Mouse (Mus musculus) B cell, adult 2 months (primary cell): ENCODE data around the gene Pdxk.

Experiments used
- DNase-seq, 2 experiments: peaks; one replicate each; pipeline ENCODE4 v3.0.0; 2022

Pdxk gene

GRCm38 (mm10) chr10:78458348-78459111, 6.2 kb downstream of the Pdxk start:
- DNase-seq = no peak

GRCm38 (mm10) chr10:78457495-78458347, 7.1 kb downstream of the Pdxk start:
- DNase-seq = peak; percentile 61 to 64

DNA sequence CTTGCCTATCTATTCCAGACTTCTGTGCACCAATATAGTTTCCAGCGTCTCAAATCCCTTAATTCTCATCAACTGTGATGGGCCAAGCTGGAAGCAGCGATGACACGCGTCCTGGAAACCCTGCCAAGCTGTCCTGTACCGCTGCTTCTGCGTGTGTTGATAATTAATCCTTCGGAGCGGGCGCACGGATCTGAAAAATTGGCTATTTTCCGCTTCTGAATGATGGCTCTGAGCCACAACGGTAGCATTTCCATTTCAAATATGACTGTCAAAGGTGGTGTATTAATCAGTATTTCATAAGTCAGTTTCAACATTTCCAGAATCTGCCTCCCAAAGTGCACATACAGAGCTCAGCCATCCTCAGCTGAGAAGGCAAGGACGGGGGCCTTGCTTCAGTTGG, 8.1 kb downstream of the Pdxk start:
- DNase-seq = no peak

DNA sequence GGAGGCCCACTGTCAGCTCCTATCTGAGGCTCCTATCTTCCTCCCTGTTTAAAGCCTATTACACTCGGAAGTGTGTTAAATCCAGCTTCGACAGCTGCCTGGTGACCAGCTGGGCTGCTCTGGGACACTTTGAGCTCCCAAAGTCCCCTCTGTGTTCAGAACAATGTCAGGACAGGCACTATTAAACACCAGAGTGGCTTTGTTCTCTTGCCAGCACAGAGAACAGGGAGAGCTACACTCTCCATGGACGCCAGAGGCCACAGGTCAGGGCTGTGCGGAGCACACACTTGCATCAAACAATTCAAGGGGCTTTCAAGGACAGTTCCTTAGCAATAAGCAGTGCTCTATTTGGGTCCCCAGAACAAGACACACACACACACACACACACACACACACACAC, 12.1 kb downstream of the Pdxk start:
- no peak for DNase-seq

GRCm38 (mm10) chr10:78450761-78451160, 14.0 kb downstream of the Pdxk start:
- DNase-seq = no peak

DNA sequence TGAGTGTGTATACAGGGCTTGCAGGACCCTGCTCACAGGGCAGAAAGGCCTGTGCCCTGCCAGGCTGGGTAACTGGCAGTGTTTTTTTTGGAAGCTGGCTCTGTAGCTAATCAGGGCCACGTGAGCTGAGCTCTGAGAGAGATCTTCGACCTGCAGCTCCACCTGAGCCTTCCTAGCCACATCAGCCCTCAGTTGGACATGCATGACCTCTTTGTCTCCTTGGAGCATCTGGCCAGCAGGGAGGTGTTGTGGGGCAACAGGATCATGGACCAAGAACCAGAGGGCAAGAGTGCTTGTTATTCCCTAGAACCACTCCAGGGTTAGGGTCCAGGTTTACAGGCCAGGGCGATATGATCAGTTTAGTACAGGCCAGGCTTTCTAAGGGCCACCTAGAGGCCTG, 17.4 kb downstream of the Pdxk start:
- no peak for DNase-seq

GRCm38 (mm10) chr10:78446195-78446594, 18.6 kb downstream of the Pdxk start:
- no peak for DNase-seq

- DNase-seq = no peak
Observed at GRCm38 (mm10) chr10:78442292-78442691, 22.5 kb downstream of the Pdxk start.

GRCm38 (mm10) chr10:78441606-78442005, 23.2 kb downstream of the Pdxk start:
- DNase-seq = no peak

DNA sequence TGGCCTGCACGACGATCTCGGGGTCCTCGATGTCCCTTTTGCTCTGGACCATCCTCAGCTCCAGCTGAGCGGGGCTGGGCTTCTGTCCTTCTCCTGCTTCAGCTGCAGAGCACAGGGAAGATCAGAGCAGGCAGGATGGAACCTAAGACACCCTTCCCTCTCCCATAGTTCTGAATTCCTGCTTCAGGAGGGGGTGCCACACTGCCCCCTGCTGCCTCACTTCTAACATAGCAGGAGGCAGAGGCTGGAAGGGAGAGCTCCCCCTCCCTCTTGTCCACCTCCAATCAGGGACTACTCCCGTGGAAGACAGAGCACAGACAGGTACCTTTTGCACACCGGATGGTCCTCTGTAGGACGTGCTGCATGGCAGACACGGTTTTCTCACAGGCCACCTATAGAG, 24.0 kb downstream of the Pdxk start:
- DNase-seq = peak; percentile 51 to 53

DNA sequence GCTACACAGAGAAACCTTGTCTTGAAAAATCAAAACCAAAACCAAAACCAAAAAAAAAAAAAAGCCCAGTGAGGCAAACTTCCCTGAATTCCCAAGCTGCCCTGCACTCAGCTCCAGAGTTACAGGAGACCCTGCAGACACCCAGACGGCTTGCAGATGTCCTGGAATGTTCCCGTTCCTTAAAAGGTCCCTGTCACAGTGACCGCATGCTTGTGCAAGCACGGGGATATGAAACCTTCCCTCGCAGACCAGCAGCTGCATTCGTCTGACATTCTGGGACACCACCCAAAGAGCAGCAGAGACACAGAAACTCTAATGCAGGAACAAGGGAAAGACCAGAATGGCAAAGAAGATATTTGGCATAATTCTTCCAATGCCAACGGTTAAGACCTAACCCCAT, 24.8 kb downstream of the Pdxk start:
- no peak for DNase-seq

GRCm38 (mm10) chr10:78439550-78439949, 25.2 kb downstream of the Pdxk start:
- DNase-seq = peak; percentile 45 to 49

DNA sequence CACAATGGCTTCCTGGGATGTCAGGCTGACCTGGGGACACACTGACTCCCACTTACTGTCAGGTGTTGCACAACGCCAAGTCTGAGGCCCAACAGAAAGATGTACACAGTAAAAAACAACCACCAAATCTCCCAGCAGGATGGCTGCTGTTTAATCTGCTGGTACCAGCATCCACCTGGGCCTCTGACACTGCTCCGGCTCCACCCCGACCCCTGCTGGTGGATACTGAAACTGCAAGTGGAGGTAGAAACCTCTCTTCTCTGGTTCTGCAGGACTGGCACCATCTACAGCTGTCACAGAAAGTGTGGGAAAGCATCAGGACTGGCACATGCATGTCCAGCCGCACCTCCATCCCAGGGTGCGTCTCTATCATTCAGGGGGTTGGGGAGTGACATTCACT, 26.7 kb downstream of the Pdxk start:
- DNase-seq = peak; percentile 93 to 94

DNA sequence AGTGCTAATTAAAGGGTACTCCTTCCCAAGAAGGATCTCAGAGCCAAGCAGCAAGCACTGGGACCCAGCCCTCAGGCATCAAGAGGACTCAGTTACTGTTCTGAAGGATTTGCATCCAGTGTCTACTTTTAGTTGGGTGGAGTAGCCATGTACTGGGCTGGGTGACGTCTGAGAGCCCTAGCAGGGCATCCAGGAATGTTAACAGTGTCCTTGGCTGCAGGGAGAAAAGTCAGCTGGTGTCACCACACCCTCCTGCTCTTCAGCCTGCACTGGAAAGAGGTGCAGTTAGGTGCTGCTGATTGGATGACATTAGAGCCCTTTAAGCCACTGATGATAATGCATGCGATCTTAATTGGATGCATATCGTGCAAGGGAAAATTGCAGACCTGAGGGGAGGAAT, 31.9 kb downstream of the Pdxk start:
- DNase-seq = no peak

DNA sequence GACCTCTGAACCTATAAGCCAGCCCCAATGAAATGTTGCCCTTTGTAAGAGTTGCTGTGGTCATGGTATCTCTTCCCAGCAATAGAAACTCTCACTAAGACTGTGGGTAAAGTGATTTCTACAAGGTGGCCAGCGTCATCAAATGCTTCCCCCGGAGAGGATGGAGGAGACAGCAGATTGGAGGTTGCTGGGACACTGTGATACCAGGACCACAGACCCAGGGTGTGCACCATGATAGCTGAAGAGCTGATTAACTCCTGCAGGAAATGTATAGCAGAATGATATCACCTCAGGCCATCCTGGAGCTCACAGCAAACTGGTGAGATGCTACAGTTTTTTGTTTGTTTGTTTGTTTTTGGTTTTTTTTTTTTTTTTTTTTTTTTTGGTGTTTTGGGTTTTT, 35.0 kb downstream of the Pdxk start:
- no peak for DNase-seq

DNA sequence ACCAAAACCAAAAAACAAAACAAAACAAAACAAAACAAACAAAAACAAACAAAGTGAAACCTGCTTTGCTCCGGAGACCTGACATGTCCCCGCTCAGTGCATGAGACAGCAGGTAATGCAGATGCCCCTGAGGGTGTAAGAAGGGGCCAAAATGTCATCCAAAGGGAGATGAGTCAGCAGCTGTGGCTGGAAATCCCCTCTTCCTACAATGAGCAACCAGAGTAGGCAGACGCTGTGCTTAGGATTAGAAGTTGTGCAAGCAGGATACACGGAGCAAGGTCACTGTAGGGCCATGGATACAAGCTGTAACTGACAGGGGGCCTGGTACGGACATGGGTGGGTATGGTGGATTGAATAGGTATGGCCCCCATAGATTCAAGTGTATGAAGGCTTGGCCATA, 35.6 kb downstream of the Pdxk start:
- DNase-seq = no peak

DNA sequence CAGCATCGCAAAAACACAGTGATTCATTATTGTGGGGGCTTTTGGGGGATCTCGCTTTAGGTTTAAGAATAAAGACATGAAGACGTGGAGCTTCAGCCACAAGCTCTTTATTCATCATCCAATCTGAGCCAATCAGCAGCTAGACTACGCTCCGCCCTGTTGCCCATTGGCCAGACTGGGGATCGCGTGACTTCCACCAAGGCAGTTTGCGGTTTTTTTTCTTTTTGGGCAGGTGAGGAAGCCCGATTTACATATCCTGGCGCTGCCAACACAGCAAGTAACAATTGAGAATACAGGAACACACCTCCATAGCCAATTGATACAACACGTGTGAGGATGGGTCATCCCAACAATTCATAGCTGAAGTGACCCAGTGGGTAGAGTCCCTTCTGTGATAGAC, 36.7 kb downstream of the Pdxk start:
- DNase-seq = no peak

GRCm38 (mm10) chr10:78426117-78426735, 38.5 kb downstream of the Pdxk start:
- peak; percentile 63 to 69 for DNase-seq

- peak; percentile 91 to 92 for DNase-seq
Observed at GRCm38 (mm10) chr10:78425181-78426041, 39.4 kb downstream of the Pdxk start, which contains the start of gene Cstb. Cstb (plus strand) TSS chr10:78425669.

GRCm38 (mm10) chr10:78422614-78423013, 42.2 kb downstream of the Pdxk start:
- DNase-seq = peak in 1 of 2 experiments; percentile 37

GRCm38 (mm10) chr10:78420929-78421328, 43.8 kb downstream of the Pdxk start:
- DNase-seq = no peak

DNA sequence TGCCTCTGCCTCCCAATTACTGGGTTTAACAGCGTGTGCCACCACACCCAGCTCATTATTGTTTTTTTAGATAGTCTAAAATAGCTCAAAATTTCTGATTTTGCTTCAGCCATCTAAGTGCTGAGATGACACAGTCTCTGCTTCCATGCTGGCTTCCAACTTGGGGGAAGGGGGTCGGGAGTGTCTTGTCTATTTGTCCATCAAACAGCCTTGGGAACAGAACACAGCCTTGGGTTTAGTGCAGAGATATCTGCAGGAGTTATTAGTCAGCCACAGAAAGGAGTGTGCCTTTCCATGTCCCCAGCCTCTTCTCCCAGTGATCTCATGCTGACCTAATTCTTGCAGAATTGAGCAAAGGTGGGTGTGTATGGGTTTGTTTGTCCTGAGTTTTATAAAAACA, 46.0 kb downstream of the Pdxk start:
- no peak for DNase-seq

DNA sequence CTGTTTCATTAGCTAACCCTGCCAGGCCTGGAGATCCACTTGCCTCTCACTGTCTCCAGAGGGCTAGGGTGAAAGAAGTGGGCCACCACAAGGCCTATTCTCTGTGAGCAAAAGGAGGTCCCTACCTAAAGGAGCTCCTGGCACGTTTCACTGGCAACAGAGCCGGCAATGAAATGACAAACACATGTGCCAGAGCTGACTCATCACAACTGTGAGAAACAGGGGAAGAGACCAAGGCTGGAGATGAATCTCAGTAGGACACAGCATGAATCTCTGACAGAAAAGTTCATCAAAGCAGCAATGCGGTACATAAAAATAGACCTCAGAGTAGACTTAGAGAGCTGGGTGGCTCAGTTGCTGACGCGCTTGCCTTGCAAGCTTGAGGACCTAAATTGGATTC, 46.9 kb downstream of the Pdxk start:
- no peak for DNase-seq
